Mouse (Mus musculus): ENCODE results near the gene Antxr1. TPM values are rescaled to one million over a fixed set of nuclear protein-coding genes. Genes with fewer than 3 reads are reported as not detected.

The Antxr1 gene
- polyA plus RNA-seq, 1 experiment, result 8.1 TPM

- Histone ChIP-seq H3K4me3 (replicated peaks; ENCODE audit: insufficient read depth, low read depth, low read length) (no peak overlapping the region), H3K27ac (ENCODE audit: insufficient read depth, low read length) (no peak overlapping the region), H3K4me1 (ENCODE audit: control insufficient read depth, insufficient read depth, low read length) (no peaks in the 10 kb centered on the region), H3K27me3 (ENCODE audit: control insufficient read depth, insufficient read depth, low read length) (no peaks in the 10 kb centered on the region; the same call in 1 of the 2 replicates)
- no peak for DNase-seq
- WGBS, result 45% methylated on average over 7 of the region's 7 CpGs
- TF ChIP-seq CTCF (IDR thresholded peaks at IDR 0.05; ENCODE audit: borderline replicate concordance, insufficient read depth, low read depth, low read length) (no peak), POLR2A (IDR thresholded peaks at IDR 0.05; ENCODE audit: borderline replicate concordance, insufficient read depth, low read length) (no peak)
These were observed 50.3 kb downstream of the Antxr1 start for GRCm38 (mm10) chr6:87285365-87285749.

GRCm38 (mm10) chr6:87284716-87285364 is 50.8 kb downstream of the Antxr1 start:
- Histone ChIP-seq H3K4me1 (ENCODE audit: control insufficient read depth, insufficient read depth, low read length) (no peaks in the 10 kb centered on the region), H3K4me3 (replicated peaks; ENCODE audit: insufficient read depth, low read depth, low read length) (no peak overlapping the region), H3K27me3 (ENCODE audit: control insufficient read depth, insufficient read depth, low read length) (no peaks in the 10 kb centered on the region; the same call in 1 of the 2 replicates), H3K27ac (ENCODE audit: insufficient read depth, low read length) (no peak overlapping the region)
- no peak for DNase-seq
- WGBS, result 39% methylated on average over 11 of the region's 11 CpGs
- TF ChIP-seq POLR2A (IDR thresholded peaks at IDR 0.05; ENCODE audit: borderline replicate concordance, insufficient read depth, low read length), result no peak
- TF ChIP-seq CTCF (IDR thresholded peaks at IDR 0.05; ENCODE audit: borderline replicate concordance, insufficient read depth, low read depth, low read length), result no peak

DNA sequence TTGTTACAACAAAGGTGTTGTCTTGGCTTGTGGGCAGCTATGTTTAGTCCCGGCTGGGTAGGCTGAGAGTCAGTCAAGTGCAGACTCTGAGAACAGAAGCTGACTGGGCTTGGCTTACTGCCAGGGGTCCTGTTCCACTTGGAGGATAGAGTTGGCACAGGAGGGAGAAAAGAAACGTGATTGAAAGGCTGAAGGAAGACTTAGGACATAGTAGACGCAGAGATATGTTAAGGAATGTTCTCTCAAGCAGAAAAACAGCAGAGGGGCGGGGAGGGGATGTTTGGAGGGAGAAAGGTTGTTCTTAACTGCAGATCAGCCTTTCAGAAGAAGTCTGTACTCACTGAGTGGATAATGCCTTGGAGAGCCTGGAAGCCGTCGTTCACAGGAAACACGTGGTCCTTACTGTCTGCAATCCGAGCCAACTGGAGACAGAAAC is 53.3 kb downstream of the Antxr1 start:
- Histone ChIP-seq H3K27me3 (ENCODE audit: control insufficient read depth, insufficient read depth, low read length) (no peaks in the 10 kb centered on the region; the same call in 1 of the 2 replicates), H3K4me1 (ENCODE audit: control insufficient read depth, insufficient read depth, low read length) (no peaks in the 10 kb centered on the region), H3K4me3 (replicated peaks; ENCODE audit: insufficient read depth, low read depth, low read length) (no peak overlapping the region), H3K27ac (ENCODE audit: insufficient read depth, low read length) (no peak overlapping the region)
- no peak for TF ChIP-seq CTCF (IDR thresholded peaks at IDR 0.05; ENCODE audit: borderline replicate concordance, insufficient read depth, low read depth, low read length)
- TF ChIP-seq POLR2A (IDR thresholded peaks at IDR 0.05; ENCODE audit: borderline replicate concordance, insufficient read depth, low read length), result no peak
- WGBS, result 8% methylated on average over 8 of the region's 8 CpGs
- DNase-seq, result no peak

DNA sequence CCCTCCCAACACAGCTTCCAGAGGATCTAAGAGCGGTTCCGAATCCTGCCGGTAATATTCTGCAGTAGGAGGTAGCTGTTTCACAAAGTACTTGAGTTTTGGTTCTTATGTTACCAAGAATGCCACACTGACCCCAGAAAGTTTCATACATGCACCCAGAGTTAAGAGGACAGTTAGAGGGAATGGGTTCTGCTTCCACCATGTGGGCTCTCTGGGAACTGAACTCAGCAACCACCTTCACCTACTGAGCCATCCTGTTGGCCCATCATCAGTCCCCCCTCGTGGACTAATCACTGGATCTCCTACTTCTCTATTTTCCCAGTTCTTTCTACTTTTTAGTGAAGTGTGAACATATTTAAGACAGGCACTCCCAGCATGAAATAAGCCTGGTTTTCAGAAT is 53.9 kb downstream of the Antxr1 start:
- no peak overlapping the region for H3K27ac ChIP-seq (ENCODE audit: insufficient read depth, low read length)
- H3K27me3 ChIP-seq (ENCODE audit: control insufficient read depth, insufficient read depth, low read length), result no peaks in the 10 kb centered on the region; the same call in 1 of the 2 replicates
- DNase-seq, result no peak
- no peaks in the 10 kb centered on the region; the same call in 1 of the 2 replicates for H3K4me1 ChIP-seq (ENCODE audit: control insufficient read depth, insufficient read depth, low read length)
- no peak overlapping the region for H3K4me3 ChIP-seq (replicated peaks; ENCODE audit: insufficient read depth, low read depth, low read length)
- no peak for TF ChIP-seq POLR2A (IDR thresholded peaks at IDR 0.05; ENCODE audit: borderline replicate concordance, insufficient read depth, low read length)
- TF ChIP-seq CTCF (IDR thresholded peaks at IDR 0.05; ENCODE audit: borderline replicate concordance, insufficient read depth, low read depth, low read length), result no peak
- WGBS, result 84% methylated on average over 4 of the region's 4 CpGs

- no peak for DNase-seq
- no peaks in the 10 kb centered on the region; the same call in 1 of the 2 replicates for H3K4me1 ChIP-seq (ENCODE audit: control insufficient read depth, insufficient read depth, low read length)
- TF ChIP-seq CTCF (IDR thresholded peaks at IDR 0.05; ENCODE audit: borderline replicate concordance, insufficient read depth, low read depth, low read length), result no peak
- no peak for TF ChIP-seq POLR2A (IDR thresholded peaks at IDR 0.05; ENCODE audit: borderline replicate concordance, insufficient read depth, low read length)
- H3K27ac ChIP-seq (ENCODE audit: insufficient read depth, low read length), result no peak overlapping the region
- no peak overlapping the region for H3K4me3 ChIP-seq (replicated peaks; ENCODE audit: insufficient read depth, low read depth, low read length)
- WGBS, result 40% methylated on average over 5 of the region's 5 CpGs
- H3K27me3 ChIP-seq (ENCODE audit: control insufficient read depth, insufficient read depth, low read length), result no peaks in the 10 kb centered on the region; the same call in 1 of the 2 replicates
These were observed 57.5 kb downstream of the Antxr1 start for GRCm38 (mm10) chr6:87278151-87278550.

- DNase-seq, result no peak
- Histone ChIP-seq H3K27ac (ENCODE audit: insufficient read depth, low read length) (no peak overlapping the region), H3K4me1 (ENCODE audit: control insufficient read depth, insufficient read depth, low read length) (no peaks in the 10 kb centered on the region; the same call in 1 of the 2 replicates), H3K4me3 (replicated peaks; ENCODE audit: insufficient read depth, low read depth, low read length) (no peak overlapping the region), H3K27me3 (ENCODE audit: control insufficient read depth, insufficient read depth, low read length) (no peaks in the 10 kb centered on the region; the same call in 1 of the 2 replicates)
- TF ChIP-seq POLR2A (IDR thresholded peaks at IDR 0.05; ENCODE audit: borderline replicate concordance, insufficient read depth, low read length) (no peak), CTCF (IDR thresholded peaks at IDR 0.05; ENCODE audit: borderline replicate concordance, insufficient read depth, low read depth, low read length) (no peak)
- 28% methylated on average over 3 of the region's 3 CpGs for WGBS
These were observed 58.1 kb downstream of the Antxr1 start for GRCm38 (mm10) chr6:87277527-87277926.

DNA sequence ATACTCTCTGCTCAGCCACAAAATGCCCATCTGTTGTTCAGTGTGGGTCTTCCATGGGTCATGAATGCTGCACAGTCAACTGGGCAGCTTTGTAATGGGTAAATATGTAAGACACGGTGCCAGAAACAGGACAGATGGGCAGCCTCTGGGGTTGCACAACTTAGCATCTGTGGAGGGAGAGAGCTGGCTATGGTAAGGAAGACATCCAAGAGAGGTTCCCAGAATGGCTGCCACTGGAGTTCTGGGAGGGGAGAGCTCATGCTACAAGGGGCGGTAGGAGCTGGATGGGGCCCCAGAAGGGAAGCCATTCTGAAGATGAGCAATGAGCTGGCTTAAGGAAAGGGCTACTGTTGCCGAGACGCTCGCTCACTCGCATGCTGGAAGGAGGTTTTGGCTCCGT is 58.7 kb downstream of the Antxr1 start:
- no peak for DNase-seq
- Histone ChIP-seq H3K27ac (ENCODE audit: insufficient read depth, low read length) (no peak overlapping the region), H3K27me3 (ENCODE audit: control insufficient read depth, insufficient read depth, low read length) (no peaks in the 10 kb centered on the region; the same call in 1 of the 2 replicates), H3K4me3 (replicated peaks; ENCODE audit: insufficient read depth, low read depth, low read length) (no peak overlapping the region), H3K4me1 (ENCODE audit: control insufficient read depth, insufficient read depth, low read length) (no peaks in the 10 kb centered on the region; the same call in 1 of the 2 replicates)
- WGBS, result 17% methylated on average over 7 of the region's 7 CpGs
- no peak for TF ChIP-seq POLR2A (IDR thresholded peaks at IDR 0.05; ENCODE audit: borderline replicate concordance, insufficient read depth, low read length)
- no peak for TF ChIP-seq CTCF (IDR thresholded peaks at IDR 0.05; ENCODE audit: borderline replicate concordance, insufficient read depth, low read depth, low read length)

DNA sequence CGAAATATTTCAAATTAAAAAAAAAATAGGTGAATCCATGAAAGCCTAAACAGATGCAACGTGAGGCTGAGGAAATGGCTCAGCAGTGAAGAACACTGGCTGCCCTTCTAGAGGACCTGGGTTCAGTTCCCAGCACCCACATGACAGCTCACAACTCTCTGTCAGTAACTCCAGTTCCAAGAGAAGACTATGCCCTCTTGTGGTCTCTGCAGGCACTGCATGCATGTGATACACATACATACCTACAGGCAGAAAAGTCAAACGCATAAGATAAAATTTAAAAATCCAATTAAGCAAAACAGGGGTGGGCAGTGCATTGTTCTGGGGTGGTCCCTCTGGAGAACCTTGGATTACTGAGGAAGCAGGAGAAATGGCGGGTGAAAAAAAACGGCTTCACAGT is 60.8 kb downstream of the Antxr1 start:
- H3K27me3 ChIP-seq (ENCODE audit: control insufficient read depth, insufficient read depth, low read length), result no peaks in the 10 kb centered on the region
- DNase-seq, result no peak
- WGBS, result 97% methylated on average over 5 of the region's 5 CpGs
- no peak overlapping the region for H3K27ac ChIP-seq (ENCODE audit: insufficient read depth, low read length)
- TF ChIP-seq CTCF (IDR thresholded peaks at IDR 0.05; ENCODE audit: borderline replicate concordance, insufficient read depth, low read depth, low read length) (no peak), POLR2A (IDR thresholded peaks at IDR 0.05; ENCODE audit: borderline replicate concordance, insufficient read depth, low read length) (no peak)
- H3K4me1 ChIP-seq (ENCODE audit: control insufficient read depth, insufficient read depth, low read length), result no peaks in the 10 kb centered on the region; the same call in 1 of the 2 replicates
- H3K4me3 ChIP-seq (replicated peaks; ENCODE audit: insufficient read depth, low read depth, low read length), result no peak overlapping the region

Measured in cerebellum, adult 2 months (tissue).